Mouse (Mus musculus) cerebellum, adult 18-20 months (tissue): ENCODE results near the gene B3galt1.

Experiments used
- DNase-seq, 2 experiments: peaks; one replicate each; pipeline ENCODE4 v3.0.0; 2021

B3galt1 gene

GRCm38 (mm10) chr2:68079426-68080360 is 514.0 kb downstream of the B3galt1 start:
- no peak for DNase-seq

GRCm38 (mm10) chr2:68080872-68081280 is 515.2 kb downstream of the B3galt1 start:
- no peak for DNase-seq

GRCm38 (mm10) chr2:68084483-68084882 is 518.8 kb downstream of the B3galt1 start:
- DNase-seq = no peak

GRCm38 (mm10) chr2:68086101-68086500 is 520.4 kb downstream of the B3galt1 start:
- no peak for DNase-seq

- no peak for DNase-seq
Measured at GRCm38 (mm10) chr2:68091559-68091958, 525.9 kb downstream of the B3galt1 start.

- no peak for DNase-seq
Measured at GRCm38 (mm10) chr2:68104641-68105040, 539.0 kb downstream of the B3galt1 start.

GRCm38 (mm10) chr2:68118076-68118475 is 552.4 kb downstream of the B3galt1 start:
- DNase-seq = no peak

- no peak for DNase-seq
Measured at GRCm38 (mm10) chr2:68124751-68125150, 559.1 kb downstream of the B3galt1 start.

GRCm38 (mm10) chr2:68141094-68141493 is 575.4 kb downstream of the B3galt1 start:
- no peak for DNase-seq

- no peak for DNase-seq
Measured at GRCm38 (mm10) chr2:68143292-68143691, 577.6 kb downstream of the B3galt1 start.

GRCm38 (mm10) chr2:68159751-68160150 is 594.1 kb downstream of the B3galt1 start:
- peak in 1 of 2 experiments; percentile 6 for DNase-seq

GRCm38 (mm10) chr2:68160566-68160965 is 594.9 kb downstream of the B3galt1 start:
- peak; percentile 10 to 11 for DNase-seq

GRCm38 (mm10) chr2:68162012-68162411 is 596.3 kb downstream of the B3galt1 start:
- no peak for DNase-seq

GRCm38 (mm10) chr2:68171306-68171705 is 605.6 kb downstream of the B3galt1 start:
- DNase-seq = no peak
